Mouse (Mus musculus) spleen, postnatal 4 days (tissue): Measurements from ENCODE around the gene Zdhhc4.

Experiments used
- DNase-seq, 2 experiments: peaks; one replicate each; pipeline ENCODE4 v3.0.0; 2022; ENCODE audit warnings: low spot score in 2 of 2

Zdhhc4 gene

DNA sequence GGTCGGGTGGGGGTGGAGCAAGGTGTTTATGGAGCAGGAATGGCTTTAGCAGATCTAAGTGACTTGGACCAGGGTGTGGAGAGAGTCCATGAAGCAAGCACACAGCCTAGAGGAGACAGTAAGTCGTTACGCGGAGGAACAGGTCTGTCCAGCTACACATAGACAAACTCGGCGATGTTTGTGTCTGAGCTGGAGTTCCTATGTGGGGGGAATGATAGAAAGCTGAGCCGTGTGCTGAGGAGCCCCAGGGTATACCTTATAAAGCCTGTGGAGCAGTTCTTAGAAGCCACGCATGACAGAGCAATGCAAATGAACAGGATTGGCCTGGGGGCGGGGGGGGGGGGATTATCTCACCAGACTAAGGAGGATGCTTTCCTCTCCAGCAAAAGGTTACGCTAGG is 49.8 kb downstream of the Zdhhc4 start:
- no peak for DNase-seq

GRCm38 (mm10) chr5:143275761-143276160 is 53.3 kb downstream of the Zdhhc4 start:
- no peak for DNase-seq

DNA sequence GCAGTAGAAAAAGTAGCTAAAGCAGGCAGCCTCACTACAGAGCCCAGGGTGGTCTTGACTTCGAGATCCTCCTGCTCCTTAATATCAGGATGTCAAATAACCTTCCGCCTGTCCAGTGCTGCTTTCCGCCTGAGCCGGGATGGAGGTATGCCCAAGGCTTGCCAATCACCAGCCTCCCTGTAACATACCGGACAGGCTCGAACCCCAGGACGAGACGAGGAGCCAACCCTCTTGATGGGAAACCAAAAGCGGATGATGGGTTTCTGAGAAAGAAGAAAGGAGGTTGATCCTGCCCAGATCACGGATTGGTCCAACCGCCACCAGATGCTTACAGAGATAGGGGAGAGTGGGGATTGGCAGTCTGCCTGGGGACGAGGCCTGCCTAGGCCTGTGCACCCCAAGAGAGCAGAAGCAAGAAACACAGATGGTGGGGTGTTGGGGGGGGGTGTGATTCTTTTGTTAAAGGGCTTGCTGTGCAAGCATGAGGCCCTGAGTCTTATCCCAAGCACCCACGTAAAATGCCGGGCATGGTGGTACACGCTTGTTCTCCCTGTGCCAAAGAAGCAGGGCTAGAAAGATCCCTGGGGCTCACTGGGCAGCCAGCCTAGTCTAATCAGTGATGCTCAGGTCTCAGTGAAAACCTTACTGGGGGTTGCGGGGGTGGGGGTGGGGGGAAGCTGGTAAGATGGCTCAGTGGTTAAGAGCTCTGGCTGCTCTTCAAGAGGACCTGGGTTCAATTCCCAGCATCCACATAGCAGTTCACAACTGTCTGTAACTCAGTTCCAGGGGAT is 56.3 kb downstream of the Zdhhc4 start:
- DNase-seq, result peak in 1 of 2 experiments; percentile 70

- DNase-seq, result no peak
Measured at GRCm38 (mm10) chr5:143272108-143272507, 56.9 kb downstream of the Zdhhc4 start.

- no peak for DNase-seq
Measured at GRCm38 (mm10) chr5:143271642-143272041, 57.4 kb downstream of the Zdhhc4 start.

GRCm38 (mm10) chr5:143270151-143270519 is 58.9 kb downstream of the Zdhhc4 start:
- DNase-seq, result no peak

GRCm38 (mm10) chr5:143269363-143270150 is 59.5 kb downstream of the Zdhhc4 start, which contains the start of gene Zfp316:
Gene Zfp316 (minus strand): TSS chr5:143270022.
- peak; percentile 28 to 71 for DNase-seq

GRCm38 (mm10) chr5:143268985-143269362 is 60.1 kb downstream of the Zdhhc4 start:
- no peak for DNase-seq

- DNase-seq, result no peak
Measured at GRCm38 (mm10) chr5:143266794-143267193, 62.3 kb downstream of the Zdhhc4 start.
